Mouse (Mus musculus) central nervous system, embryonic 14 days (tissue): Measurements from ENCODE around the gene Esp31. TPM values are rescaled to one million over a fixed set of nuclear protein-coding genes. Genes with fewer than 3 reads are reported as not detected.

Experiments
- polyA plus RNA-seq: library from polyadenylated mRNA; depleted of rRNA; stranded (reverse); fragments of >200 nt; gene quantifications from 2 replicates; pipeline ENCODE4 v1.2.3, GENCODE M21; 2012; rRNA removed

Esp31 gene
- not detected in 2 replicates for polyA plus RNA-seq

DNA sequence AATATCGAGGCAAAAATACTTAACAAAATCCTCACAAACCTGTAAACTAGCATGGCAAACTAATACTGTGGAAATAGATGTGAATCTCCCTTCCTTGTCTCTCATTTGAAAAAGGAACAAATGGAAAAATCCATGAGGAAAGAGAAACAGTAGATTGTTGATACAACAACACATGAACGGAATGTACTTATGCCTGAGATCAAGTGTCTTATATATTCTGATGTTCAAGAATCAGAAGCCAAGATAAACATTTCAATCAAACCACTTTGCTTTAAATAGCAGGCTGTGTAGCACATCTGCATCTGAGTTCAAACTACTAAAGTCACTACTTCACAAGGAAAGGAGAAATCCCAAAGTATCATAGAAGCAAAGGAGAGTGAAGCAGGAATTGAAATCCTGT lies at the start of gene Esp31:
Gene Esp31, plus strand, starts transcription at position 301 of the 400 bp plus-strand sequence.

Other genes with a start within 250 kb of the Esp31 start
- gene Esp36, start 219.3 kb upstream of the Esp31 start, polyA plus RNA-seq = not detected in 2 replicates
- not detected in 2 replicates for gene Esp34, start 85.3 kb upstream of the Esp31 start, polyA plus RNA-seq